Mouse (Mus musculus): ENCODE results near the gene Zdhhc17.
A peak's percentile ranks its signal among the peaks of the same experiment; 100 is the strongest.

Gene Zdhhc17

DNA sequence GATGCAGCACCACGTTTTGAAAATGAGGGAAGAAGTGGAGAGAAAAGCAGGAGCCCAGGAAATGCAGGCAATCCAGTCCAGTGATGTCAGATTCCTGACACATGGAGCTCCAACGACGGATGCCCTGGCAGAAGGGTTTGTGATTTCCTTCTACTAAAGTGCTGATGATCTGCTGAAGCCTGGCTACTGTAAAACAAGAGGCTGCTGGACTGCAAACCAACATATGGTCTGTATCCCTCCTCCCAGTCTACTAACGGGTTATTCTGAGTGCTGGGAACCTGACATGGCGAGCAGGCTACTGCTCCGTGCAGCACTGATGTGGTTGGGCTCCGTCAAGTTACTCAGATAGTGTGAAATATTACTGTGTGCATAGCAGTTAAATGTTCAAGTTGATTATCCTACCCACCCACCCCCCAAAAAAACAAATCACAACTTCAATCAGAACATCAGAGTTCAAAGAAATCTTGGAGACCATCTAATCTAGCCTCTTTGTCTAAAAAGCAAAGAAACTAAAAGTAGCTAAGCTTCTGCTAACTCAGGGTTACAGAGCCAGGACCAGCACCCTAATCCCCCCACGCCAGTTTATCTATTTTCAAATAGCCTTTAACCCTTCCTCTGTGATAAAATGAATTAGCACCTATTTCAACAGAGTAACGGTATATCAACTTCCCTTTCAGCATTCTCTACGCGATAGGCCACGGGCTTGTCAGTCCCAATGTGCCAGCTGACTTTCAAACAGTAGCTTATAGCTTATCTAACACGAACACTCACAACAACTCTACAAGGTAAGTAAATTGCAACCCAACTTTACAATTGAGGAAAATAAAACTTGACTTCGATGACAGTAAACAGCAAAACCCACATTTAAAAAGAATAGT lies 4.1 kb downstream of the Zdhhc17 start:
- DNase-seq, result peak in 1 of 2 experiments; percentile 26

GRCm38 (mm10) chr10:111004220-111004619 lies 5.7 kb downstream of the Zdhhc17 start:
- no peak for DNase-seq

DNA sequence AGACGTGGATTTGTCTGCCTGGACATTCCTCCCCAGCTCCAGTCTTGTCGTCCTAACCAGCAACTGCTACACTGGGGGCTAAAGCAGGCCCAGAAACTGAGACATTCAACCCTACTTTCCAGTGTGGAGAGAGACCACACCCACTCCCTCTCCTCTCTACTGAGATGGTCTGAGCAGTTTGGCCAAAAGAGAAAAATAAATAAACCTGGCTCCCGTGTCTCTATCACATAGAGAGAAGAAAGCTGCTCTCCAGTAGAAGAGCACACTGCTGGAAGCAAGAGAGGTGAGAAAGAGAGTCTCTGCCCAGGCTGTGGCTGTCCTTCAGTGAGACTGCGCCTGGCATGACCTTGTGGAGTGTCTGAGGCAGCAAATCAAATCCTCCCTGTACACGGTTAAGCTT lies 10.7 kb downstream of the Zdhhc17 start:
- DNase-seq, result no peak

DNA sequence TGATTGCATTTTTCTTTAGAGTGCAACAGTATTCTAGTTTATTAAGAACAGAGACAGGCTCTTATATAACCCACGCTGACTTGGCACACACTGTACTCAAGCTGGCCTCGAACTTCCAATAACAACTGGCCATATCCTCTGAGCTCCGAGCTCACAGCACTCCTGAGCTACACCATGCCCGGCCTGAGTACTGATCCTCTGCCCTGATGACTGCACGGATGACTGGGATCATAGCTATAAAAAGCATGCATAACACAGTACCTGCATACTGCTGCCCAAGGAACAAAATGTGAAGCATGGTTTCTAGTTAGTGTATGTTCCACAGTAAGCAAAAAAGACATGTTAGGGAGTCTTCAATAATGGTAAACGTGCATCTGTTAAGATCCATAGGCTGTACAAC lies 12.8 kb downstream of the Zdhhc17 start:
- no peak for DNase-seq

DNA sequence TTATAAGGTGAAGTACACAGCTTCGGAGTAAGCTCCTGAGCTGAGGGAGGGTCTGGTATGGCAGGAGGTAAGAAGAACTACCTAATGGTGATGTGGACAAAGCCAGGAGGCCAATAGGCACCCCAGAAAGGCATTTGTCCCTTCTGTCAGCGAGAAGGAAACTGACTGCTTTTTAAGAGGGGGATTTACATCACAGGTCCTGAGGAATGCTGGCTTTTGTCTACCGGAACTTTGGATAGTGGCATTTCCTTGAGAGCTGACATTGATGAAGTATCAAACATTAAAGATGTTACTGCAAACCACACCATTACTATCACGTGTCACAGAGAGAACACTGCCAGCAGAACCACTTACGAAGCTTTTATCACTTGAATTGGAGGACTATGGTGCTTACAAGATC lies 15.2 kb downstream of the Zdhhc17 start:
- DNase-seq, result no peak

DNA sequence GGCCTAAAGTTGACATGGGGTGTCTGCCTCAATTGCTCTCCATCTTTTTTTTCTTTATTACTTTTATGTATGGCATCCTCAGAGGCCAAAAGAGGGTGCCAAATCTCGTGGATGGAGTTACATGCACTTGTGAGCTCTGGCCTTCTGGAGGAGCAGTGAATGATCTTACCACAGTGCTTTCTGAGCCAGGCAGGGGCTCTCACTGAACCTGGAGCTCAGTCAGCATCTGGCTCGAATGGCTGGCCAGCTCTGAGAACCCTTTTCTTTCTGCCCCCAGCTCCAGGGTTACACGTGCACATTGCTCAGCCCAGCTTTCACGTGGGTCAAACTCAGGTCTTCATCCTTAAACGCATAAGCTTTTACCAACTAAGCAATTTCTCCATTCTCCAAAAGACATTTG lies 16.7 kb downstream of the Zdhhc17 start:
- DNase-seq, result peak; percentile 35 to 47

GRCm38 (mm10) chr10:110992047-110992431 lies 17.9 kb downstream of the Zdhhc17 start:
- peak; percentile 57 to 68 for DNase-seq

DNA sequence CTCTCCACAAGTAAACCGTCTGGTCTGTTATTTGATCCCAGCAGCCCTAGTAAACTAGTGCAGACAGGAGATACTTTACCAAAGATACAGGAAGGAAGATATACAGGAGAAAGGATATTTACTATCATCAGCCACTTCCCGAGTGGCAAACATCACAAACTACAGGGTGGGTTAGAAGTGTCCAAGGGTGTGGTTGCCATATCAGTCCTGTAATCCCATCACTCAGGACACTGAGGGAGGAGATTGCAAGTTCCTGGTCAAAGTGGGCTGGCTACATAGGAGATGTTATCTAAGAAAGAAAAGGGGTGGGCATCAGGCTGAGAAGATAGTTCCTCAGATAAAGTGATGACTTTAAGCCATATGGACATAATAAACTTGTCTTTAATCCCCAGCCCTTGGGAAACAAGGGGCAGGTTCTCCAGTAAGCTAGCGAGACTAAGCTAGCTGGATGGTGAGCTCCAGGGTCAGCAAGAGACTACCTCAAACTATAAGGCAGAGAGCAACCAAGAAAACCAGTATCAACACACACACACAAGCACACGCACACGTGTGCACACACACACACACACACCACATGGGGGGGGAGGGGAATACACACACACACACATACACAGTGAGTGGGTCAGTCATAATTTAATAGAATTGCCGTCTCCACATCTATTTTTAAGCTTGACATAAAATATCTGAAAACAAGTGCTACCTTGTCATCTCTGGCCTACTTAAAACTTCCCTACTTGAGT lies 18.5 kb downstream of the Zdhhc17 start:
- DNase-seq, result peak in 1 of 2 experiments; percentile 25

DNA sequence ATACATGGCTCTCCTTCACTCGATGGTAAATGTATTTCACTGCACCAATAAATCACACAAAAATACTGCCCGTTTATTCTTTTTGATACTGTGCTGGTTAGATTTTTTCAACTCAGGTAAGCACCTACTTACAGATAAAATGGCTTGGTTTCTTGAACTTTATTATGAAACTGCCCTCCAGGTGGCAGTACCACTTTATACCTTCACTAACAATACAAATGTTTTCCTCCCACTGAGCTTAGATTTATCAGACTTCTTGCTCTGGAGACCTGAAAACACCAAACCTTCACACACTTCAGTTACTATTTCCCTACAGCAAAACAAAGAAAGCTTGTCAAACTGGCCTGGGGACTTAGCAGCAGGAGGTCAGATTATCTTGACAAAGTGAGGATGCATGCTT lies 20.2 kb downstream of the Zdhhc17 start:
- DNase-seq, result peak; percentile 31 to 54

DNA sequence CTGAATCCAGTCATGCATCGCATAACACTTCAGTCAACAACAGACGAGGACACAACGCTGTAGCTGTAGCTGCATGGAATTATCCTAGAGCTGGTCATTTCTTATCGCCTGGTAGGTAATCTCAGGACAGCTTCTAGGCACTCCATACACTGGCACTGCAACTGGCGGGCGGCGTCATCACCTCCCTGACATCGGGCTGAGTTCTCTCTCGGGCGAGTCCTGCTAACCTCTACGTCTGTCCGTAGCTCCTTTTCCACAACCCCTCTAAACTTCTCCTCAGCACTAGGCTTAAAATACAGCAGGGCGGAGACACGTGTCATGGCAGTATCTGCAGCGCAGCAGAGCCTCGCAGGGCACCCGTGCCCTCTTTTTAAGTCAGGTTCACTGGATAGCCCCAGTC lies 23.3 kb downstream of the Zdhhc17 start:
- DNase-seq, result no peak

DNA sequence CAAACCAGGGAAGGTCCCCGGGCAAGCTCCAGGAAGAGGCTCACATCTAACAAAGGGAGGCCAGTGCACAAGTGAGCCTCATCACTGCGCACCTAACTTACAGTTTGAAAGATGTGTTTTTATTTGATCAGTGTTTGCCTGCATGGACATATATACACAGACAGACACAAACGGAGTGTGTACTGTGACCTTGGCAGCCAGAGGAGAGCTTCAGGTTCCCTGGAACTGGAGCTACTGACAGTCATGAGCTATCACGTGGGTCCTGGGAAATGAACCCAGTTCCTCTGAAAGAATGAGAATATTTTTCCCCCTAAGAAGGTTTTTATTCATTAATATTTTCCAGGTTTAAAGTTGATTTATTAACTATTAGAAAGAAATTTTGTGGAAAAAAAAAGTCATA lies 27.2 kb downstream of the Zdhhc17 start:
- no peak for DNase-seq

- DNase-seq, result no peak
Observed at GRCm38 (mm10) chr10:110980441-110980840, 29.5 kb downstream of the Zdhhc17 start.

DNA sequence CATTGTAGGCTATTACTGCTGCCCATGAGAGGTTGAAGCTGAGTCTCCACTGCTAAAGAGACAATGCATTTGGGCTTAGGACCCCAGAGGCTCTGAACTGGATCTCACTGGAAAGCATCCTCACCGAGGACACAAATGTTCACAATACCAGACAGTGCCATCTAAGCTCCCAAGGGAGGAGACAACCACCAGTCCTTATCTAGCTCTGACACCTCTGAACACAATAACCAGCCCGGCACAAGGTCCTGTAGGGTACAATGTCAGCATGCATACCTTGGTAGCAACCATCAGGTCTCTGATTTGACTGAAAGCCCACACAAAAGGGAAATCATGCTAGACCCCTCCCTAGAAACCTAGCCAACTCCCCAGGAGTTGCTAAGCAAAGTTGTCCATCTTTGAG lies 30.5 kb downstream of the Zdhhc17 start:
- DNase-seq, result no peak

GRCm38 (mm10) chr10:110977379-110977778 lies 32.6 kb downstream of the Zdhhc17 start:
- DNase-seq, result no peak

DNA sequence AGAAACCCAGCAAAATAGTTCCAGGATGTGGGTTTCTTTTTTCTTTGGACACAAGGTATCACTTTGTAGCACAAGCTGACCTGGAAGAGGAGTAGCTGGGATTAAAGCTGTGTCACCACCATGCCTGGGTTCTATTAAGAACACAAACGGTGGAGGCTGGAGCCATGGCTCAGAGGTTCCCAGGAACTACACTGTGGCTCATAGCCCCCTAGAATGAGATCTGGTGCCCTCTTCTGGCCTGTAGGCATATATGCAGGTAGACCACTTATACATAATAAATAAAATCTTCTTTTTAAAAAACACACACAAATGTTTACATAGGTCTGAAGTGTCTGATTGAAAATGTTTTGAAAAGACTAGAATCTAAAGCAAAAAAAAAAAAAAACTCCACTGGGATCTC lies 33.9 kb downstream of the Zdhhc17 start:
- peak; percentile 70 to 71 for DNase-seq

GRCm38 (mm10) chr10:110974885-110975284 lies 35.1 kb downstream of the Zdhhc17 start:
- DNase-seq, result peak in 1 of 2 experiments; percentile 17

- DNase-seq, result peak; percentile 81 to 83
Observed at GRCm38 (mm10) chr10:110974463-110974862, 35.5 kb downstream of the Zdhhc17 start.

- no peak for DNase-seq
Observed at GRCm38 (mm10) chr10:110971998-110972397, 37.9 kb downstream of the Zdhhc17 start.

DNA sequence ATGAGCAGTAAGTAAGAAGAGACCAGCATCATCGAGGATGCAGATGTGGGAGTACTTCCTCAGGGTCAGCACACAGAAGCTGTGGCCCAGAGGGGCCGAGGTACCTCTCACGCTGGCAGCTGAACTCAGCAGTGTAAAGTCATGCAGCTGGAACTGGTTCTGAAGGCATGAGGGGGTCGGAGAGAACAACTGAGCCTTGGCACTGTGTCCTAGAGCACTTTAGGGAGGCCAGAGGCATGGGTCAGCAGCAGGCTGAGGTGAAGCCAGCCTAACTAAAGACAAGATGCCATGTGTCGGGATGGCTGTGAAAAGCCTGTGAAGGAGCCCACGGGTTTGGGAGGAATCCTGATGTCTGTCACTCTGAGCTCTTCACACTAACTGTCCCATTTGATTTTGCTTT lies 38.5 kb downstream of the Zdhhc17 start:
- DNase-seq, result no peak

- DNase-seq, result no peak
Observed at GRCm38 (mm10) chr10:110971044-110971443, 38.9 kb downstream of the Zdhhc17 start.

- no peak for DNase-seq
Observed at GRCm38 (mm10) chr10:110962172-110962571, 47.8 kb downstream of the Zdhhc17 start.

DNA sequence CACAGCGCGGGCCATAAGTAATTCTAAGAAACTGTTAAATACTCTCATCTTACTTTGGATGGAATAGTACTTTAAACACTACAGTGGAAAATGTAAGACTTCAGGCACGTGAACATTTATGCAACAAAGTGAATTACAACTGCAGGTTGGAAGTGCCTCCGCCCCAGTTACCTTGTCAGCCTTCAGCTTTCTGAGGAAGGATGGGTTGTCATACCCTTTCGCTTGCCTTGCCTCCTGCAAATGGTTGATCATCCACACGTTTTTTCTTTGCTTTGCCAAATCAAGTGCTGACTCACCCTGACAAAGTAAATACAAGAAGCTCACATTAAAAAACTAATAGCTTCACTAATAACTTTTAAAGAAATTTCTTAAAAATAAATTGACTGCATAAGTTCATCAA lies 49.1 kb downstream of the Zdhhc17 start:
- no peak for DNase-seq

DNA sequence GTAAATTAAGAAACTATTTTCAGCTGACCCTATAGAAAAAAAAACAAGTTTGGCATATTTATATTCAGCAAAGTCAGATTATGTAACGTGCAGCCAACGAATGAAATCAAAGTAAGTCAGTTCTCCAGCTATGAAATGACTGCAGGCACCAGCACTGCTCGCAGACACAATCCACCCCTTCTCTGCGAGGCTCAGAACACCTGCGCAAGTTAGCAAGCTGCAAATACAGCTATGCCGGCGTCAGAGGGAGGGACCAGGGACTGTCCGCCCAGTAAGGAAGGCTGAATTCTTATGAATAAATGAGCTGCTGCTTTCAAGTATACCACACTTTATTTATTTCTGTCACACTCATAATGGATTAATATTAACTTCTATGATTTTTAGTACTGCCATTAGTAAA lies 50.2 kb downstream of the Zdhhc17 start:
- DNase-seq, result no peak

DNA sequence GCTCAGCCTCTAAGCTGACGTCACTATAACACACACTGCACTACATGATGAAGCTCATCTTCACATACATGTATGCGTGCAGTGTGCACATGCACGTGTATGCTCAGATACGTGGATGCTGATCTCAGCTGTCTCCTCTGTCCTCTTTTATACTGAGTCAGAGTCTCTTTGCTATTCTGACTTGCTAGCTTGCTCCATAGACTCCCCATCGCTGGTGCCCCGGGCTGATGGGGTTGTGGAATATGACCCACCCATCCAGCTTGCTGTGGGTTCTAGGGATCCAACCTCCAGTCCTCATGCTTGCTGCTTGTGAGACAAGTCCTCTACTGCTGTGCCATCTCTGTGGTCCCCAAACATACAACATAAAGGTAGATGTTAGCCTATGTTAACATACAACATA lies 51.1 kb downstream of the Zdhhc17 start:
- no peak for DNase-seq

Data from cerebellum, postnatal 10 days (tissue).